Mouse (Mus musculus): ENCODE data around the gene Mtmr3.

The Mtmr3 gene

DNA sequence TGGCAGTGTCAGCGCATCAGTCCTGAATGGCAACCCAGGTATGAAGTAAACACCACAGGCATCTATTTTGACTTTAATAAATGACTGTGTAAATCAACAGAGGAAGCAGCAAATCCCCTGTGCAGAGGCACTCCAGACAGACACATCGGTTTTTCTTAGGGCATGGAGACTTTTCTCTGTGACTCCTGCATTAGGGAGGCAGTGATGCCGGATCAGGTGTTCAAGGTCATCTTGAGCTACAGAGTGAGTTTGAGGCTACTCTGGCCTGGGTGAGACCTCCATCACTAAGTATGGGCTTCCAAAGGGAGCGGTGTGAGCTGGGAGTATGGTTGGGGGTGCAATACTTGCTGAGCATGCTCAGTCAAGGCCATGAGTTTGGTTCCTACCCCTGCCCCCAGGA lies 130.0 kb downstream of the Mtmr3 start:
- no peak for DNase-seq (ENCODE audit: low read depth)

DNA sequence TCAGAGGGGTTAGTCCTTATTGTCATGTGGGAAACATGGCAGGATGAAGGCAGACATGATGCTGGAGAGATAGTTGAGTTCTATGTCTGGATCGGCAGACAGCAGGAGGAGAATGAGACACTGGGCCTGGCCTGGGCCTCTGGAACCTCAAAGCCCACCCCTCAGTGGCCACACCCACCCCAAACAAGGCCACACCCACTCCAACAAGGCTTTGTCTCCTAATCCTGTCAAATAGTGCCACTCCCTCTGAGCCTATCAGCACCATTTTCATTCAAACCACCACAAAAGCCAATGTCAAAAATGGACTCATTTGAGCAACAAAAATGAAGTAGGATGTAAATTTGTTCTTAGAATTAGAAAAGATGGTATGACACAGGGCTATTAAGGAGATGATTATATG lies 130.5 kb downstream of the Mtmr3 start:
- DNase-seq (ENCODE audit: low read depth): no peak

DNA sequence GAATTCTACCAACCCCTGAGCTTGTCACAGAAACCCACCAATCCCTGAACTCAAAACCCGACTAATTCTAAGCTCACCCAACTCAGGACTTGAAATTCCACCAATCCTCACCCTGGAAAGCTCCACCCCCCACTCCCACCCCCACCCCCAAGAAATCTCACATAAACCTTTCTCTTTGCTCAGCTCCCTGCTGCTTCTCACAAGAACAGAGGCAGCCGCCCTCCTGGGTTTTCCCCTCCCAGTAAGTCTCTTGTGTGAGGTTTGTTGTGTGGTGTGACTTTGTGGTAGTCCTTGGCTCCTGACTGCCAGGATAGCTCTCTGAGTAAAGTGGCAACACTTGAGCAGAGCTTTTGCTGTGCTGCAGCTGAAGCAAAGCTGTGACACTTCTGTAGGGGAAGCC lies 131.8 kb downstream of the Mtmr3 start:
- no peak for DNase-seq (ENCODE audit: low read depth)

DNA sequence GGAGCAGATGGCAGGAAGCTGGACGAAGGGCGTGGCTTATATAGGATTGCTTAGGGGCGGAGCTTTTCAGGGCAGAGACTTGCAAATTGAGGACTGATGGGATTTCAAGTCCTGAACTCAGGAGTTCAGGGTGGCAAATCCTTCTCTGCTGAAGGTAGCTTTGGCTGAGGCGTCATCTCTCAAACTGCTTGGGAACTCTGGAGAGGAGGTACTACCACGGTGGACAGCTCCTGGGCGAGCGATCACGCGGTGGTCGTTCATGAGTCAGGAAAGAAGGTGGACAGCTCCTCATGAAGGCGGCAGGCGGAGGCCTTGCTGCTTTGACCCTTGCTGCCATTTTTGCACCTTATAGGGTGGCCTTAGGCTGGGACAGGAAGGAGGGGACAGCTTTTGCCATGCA lies 133.5 kb downstream of the Mtmr3 start:
- DNase-seq (ENCODE audit: low read depth): peak; percentile 40

DNA sequence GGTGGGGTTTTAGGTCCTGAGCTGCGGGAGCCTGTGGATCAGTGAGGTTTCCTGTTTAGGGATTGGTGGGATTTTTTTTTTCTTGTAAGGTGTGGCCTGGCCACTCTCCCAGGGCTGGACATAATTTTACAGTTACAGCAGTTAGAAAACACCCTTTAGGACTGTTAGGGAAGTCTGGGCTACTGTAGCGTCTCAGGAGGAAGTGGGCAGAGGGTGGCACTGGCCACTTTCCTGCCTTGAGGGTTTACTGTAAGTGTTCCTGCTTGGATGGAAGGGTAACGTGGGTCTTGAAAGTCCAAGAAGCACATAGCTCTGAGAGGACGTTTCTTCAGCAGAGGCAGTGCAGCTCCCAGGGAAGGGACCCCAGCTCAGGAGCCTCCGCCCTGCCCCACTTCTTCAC lies 134.0 kb downstream of the Mtmr3 start:
- DNase-seq (ENCODE audit: low read depth): no peak

DNA sequence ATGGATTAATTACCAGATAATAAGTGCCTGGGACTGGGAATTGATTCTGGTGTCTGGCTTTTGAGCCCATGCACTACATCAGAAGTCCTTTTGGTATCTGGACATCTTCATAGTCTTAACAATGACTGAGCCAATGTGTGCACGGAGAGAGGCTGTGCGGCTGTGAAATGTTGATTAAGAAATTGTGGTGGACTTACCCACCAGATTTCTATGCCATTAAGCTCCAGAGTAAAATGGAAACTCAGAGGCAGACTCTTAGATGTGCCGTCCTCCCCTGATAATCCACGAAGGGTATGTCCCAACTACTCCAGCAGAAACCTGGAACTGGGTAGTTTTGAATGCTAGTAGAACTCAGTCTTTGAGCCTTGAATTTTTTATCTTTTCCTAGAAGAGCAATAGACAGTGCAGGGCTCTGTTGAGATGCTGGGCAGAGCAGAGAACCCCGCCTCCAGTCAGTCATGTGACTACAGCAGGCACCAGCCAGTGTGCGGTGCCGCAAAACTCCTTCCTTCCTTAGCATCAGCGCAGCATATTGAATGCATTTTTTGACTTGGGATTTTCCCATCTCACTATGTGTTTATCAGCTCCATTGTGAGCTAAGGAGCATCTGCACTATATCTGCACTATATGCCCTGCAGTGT lies 139.6 kb downstream of the Mtmr3 start:
- no peak for DNase-seq (ENCODE audit: low read depth)

DNA sequence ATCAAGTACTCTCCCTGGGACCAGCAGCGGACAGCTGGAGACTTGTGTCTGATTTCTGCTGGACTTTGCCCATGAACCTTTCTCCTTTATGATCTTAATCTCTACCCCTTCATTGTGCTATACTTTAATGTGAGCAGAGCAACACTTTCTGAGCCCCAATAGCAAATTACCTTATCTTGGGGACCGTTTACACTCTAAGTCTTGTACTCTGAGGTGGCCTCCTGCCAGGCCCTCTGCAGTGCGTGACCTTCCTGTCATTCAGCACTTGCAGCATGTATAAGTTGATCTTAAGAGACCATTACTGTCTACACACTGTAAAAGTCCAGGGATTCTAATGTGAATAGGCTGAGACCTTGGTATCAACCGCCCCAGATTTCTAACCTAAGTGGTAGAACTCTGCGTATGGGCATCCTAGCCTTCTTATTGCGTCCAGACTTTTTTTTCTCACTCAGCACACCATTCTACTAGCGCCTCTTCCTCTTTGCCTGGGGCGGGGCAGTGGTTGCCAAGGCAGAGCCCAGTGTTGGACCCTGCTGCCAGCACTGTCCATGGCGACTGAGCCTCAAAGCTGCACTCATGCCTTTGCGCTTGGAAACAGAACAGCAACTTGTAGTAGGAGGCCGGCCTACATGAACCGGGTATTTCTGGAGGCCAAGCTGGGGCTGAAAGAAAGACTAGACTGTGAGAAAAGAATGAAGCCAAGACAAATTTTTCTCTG lies 142.0 kb downstream of the Mtmr3 start:
- no peak for DNase-seq (ENCODE audit: low read depth)

DNA sequence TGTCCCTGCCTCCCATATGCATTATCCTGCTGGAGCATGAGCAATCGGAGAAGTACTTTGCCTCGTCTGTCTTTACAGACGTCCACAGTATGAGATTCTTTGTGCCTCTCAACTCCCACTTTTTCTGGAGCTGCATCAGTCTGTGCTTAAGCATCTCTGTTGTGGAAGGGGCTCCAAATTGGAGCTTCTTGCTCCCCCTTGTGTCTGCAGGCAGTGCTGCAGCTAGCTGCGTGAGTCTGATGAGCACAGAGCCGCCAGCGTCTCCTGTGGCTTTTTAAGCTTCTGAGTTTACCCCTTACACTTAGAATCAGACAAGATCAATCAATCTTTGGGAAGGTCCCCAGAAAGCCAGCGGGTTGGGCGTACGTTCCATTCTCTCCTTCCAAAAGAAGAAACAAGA lies 143.5 kb downstream of the Mtmr3 start:
- DNase-seq (ENCODE audit: low read depth): peak; percentile 82

DNA sequence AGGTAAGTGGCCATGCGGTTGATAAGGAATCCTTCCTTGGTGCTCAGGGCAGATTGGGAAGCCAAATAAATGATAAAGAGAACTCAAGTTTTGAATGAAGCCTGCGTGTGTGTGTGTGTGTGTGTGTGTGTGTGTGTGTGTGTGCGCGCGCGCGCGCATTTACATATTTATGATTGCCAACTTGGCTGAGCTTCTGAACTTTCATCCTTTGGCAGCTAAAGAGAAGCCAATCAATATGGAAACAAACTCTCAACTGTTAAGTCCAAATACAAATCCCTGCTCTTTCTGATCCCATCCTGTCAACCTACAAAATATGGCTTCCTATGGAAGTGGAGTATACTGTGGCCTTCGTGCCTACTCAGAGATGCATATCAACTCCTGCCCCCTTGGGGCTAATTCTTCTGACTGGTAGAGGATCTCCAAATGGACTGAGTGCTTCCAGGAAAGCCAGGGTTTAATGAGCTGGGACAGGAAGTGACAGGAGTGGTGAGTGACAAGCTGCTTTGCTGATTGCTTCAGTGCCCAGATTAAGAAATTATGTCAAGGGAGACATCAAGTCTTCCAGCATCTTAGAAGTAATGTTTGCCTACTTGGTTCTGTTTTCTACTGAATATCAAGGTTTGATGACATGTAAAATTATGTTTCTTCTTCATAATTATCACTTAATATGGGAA lies 148.3 kb downstream of the Mtmr3 start:
- DNase-seq (ENCODE audit: low read depth): no peak

DNA sequence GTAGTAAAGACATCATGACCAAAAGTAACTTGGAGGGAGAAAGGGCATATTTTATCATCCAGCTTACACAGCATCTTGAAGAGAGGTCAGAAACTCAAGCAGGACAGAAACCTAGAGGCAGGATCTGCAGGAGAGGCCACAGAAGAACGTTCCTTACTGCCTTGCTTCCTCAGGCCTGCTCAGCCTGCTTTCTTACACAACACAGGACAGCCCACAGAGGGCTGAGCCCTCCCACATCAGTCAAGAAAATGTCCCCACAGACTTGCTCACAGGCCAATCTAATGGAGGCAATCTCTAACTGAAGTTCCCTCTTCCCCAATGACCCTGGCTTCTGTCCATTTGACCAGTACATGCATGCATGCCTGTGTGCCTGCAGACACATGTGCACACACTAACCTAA lies 152.4 kb downstream of the Mtmr3 start:
- DNase-seq (ENCODE audit: low read depth): no peak

DNA sequence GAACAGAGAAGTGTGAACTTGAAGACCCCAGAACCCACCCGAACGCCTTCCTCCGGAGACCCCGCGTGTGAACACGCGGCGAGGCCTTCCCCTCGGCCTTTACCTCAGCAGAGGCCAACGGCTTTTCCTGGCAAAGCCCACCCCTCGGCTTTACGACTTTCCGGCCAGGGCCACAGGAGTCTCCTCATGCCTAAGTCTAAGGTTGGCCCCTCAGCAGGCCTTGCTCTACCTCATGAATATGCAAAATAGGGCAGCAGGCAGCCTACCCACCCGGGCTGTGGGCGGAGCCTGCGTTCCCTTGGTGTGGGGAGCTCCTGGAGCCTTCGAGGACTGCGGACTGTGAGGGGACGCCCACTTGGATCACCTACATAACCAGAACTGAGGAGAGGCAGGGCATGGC lies 153.7 kb downstream of the Mtmr3 start, which contains the start of gene Hormad2:
TSS of gene Hormad2 (minus strand) at position 128 of the 400 bp plus-strand sequence.
- no peak for DNase-seq (ENCODE audit: low read depth)

DNA sequence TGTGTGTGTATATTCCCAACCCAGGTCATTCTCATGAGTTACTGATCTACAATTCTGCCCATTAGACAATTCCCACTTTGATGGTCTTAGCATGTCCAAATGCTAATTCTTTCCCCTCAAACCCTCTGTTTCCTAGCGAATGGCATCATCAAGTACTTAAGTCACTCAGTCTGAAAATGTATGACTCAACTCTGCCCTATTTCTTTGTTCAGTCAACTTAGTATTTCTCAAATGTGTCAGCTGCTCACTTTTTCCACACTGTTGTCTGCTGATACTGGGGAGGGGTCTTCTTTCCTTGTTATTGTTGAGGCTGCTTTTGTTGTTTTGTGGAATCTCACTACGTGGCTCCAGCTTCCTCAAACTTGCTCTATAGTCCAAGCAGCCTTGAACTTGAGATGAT lies 156.5 kb downstream of the Mtmr3 start:
- peak; percentile 27 for DNase-seq (ENCODE audit: low read depth)

DNA sequence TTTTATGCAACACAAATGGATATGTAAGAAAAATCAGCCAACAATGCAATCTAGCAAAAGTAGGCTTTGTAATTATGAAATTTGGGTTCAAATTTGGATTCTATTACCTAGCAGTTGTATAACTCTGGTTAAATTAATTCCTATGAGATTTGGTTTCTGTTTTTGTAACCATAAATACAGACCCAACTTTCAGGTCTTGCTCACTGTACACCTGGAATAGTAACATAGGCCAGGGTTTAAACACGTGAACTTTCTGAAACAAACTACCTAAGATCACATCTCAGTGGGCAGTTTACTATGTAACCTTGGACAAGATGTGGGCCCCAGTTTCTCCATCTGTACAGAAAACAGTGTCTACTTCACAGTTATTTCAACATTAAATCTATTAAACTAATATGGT lies 157.3 kb downstream of the Mtmr3 start:
- no peak for DNase-seq (ENCODE audit: low read depth)

DNA sequence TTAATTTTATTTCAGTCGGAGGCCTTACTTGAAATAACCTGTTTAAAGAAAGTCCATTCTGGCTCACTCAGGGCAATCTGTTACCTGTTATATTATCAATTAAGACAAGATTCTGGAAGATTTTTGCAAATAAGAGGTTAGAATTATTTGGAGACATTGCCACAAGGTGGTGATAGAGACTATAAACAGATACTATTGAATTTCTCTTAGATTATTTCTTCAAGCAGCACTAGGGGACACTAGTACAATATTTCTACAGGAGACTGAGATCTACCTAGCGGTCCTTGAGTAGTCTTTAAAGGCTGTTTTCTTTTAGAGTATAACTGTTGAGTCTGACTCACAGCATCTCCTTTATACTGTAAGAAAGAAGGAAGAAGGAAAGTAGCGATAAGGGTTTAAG lies 158.0 kb downstream of the Mtmr3 start:
- peak; percentile 68 for DNase-seq (ENCODE audit: low read depth)

DNA sequence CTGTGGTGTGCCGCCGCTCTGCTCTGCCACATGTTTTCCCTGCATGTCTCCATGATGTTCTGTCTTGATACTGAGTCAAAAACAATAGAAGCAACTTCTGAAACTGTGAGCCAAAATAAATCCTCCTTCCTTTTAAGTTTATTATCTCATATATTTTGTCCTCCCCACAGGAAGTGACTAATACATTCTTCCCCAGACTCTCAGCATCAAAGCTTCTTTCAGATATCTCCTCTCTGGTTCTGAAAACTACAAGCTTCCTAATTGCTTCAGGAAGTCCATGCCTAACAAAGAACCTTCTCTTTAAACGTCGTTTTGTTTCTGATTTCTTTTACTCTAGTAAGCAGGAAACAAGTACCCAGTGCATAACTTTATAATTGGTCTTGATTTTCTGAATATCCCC lies 160.2 kb downstream of the Mtmr3 start:
- DNase-seq (ENCODE audit: low read depth): no peak

All from NIH3T3 (cell line).